Mouse (Mus musculus): ENCODE data around the gene Edem1. TPM values are rescaled to one million over a fixed set of nuclear protein-coding genes. Genes with fewer than 3 reads are reported as not detected.

Gene Edem1
- polyA plus RNA-seq, 1 experiment from 2014 or later: 27.9 TPM

DNA sequence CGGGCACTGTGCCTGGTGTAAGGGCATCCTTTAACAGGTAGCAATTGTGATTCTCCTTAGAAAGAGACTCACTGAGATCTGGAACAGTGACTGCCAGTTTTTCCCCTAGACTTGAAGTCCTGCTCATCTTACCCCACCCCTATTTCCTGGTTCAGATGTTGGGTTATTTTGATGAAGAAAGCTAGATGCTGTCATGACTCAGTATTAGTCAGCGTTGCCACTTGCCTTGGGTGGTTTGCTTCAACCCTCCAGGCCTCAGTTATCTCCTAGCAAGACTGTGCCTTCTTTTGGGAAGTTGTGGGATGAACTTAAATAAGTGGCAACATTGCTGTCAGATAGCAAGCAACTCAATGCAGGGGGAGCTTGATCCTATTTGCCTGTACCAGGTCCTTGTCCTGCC, 66.7 kb downstream of the Edem1 start:
- ATAC-seq (ENCODE audit: low read depth): no peak
- no peak overlapping the region for H3K9ac ChIP-seq (ENCODE audit: low read depth, low read length)
- H3K27ac ChIP-seq (replicated peaks; ENCODE audit: low read depth, low read length): no peak overlapping the region
- H3K4me1 ChIP-seq (ENCODE audit: control insufficient read depth, insufficient read depth, low read length): no peaks in the 10 kb centered on the region
- no peak for DNase-seq (ENCODE audit: low spot score)
- H3K4me3 ChIP-seq (ENCODE audit: low read depth, low read length): no peak overlapping the region
- no peak overlapping the region for H3K4me2 ChIP-seq (ENCODE audit: low read depth, low read length)
- H3K9me3 ChIP-seq (ENCODE audit: control insufficient read depth, low read length): no peaks in the 10 kb centered on the region
- H3K27me3 ChIP-seq (replicated peaks; ENCODE audit: control insufficient read depth, insufficient read depth, low read length): no peaks in the 10 kb centered on the region
- 59% methylated on average over 2 of the region's 2 CpGs for WGBS
- no peaks in the 10 kb centered on the region for H3K36me3 ChIP-seq (ENCODE audit: control insufficient read depth, insufficient read depth, low read length)

DNA sequence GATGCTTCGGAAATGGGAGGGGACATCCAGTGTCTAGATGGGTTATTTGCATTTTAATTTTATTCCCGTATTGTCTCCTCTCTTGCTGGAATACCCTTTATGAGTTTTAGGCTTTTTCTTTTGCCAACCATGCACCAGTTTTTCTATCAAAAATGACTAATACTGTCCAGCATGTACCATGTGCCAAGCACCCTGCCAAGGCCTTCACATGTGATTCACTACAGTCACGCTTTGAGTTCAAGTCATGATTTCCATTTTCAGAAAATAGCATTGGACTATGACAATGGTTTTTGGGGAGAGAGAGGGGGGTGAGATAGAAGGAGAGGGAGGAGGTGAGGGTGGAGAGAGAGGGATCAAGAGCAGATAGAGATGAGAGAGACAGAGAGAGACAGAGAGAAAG, 67.5 kb downstream of the Edem1 start:
- Histone ChIP-seq H3K4me3 (ENCODE audit: low read depth, low read length) (no peak overlapping the region), H3K36me3 (ENCODE audit: control insufficient read depth, insufficient read depth, low read length) (no peaks in the 10 kb centered on the region), H3K27ac (replicated peaks; ENCODE audit: low read depth, low read length) (no peak overlapping the region), H3K4me2 (ENCODE audit: low read depth, low read length) (no peak overlapping the region), H3K4me1 (ENCODE audit: control insufficient read depth, insufficient read depth, low read length) (no peaks in the 10 kb centered on the region), H3K9me3 (ENCODE audit: control insufficient read depth, low read length) (no peaks in the 10 kb centered on the region), H3K27me3 (replicated peaks; ENCODE audit: control insufficient read depth, insufficient read depth, low read length) (no peaks in the 10 kb centered on the region), H3K9ac (ENCODE audit: low read depth, low read length) (no peak overlapping the region)
- WGBS: 87% methylated on average over 3 of the region's 3 CpGs
- DNase-seq (ENCODE audit: low spot score) (no peak), ATAC-seq (ENCODE audit: low read depth) (no peak)

DNA sequence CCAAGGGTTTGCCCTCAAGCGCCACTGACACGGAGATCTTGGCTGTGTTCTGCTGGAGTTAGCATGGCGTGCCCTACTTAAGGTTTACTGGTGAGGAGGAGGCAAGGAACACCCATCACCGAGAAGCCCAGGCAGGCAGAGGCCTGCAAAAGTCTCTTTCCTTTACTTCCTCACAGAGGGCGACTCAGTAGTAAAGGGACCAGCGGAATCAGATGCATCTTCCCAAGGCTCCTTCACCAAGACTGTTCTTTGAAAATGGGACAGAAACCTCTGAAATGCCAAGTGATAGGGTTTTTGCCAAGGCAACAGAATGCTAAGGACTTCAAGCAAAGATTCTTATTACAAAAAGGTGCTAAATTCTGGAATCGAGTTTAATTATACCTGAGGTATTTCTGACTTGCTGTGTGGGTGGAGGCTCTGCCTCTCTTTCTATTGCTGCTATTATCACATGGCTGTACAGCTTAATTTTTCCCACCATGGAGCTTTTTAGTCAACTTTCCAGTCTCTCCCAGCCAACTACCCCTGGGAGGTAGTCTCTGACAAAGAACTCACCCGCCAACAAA, 68.2 kb downstream of the Edem1 start:
- Histone ChIP-seq H3K27ac (replicated peaks; ENCODE audit: low read depth, low read length) (no peak overlapping the region), H3K9me3 (ENCODE audit: control insufficient read depth, low read length) (no peaks in the 10 kb centered on the region), H3K4me2 (ENCODE audit: low read depth, low read length) (no peak overlapping the region), H3K4me1 (ENCODE audit: control insufficient read depth, insufficient read depth, low read length) (no peaks in the 10 kb centered on the region), H3K4me3 (ENCODE audit: low read depth, low read length) (no peak overlapping the region), H3K36me3 (ENCODE audit: control insufficient read depth, insufficient read depth, low read length) (no peaks in the 10 kb centered on the region), H3K27me3 (replicated peaks; ENCODE audit: control insufficient read depth, insufficient read depth, low read length) (no peaks in the 10 kb centered on the region), H3K9ac (ENCODE audit: low read depth, low read length) (no peak overlapping the region)
- ATAC-seq (ENCODE audit: low read depth) (no peak), DNase-seq (ENCODE audit: low spot score) (no peak)
- 80% methylated on average over 8 of the region's 8 CpGs for WGBS

DNA sequence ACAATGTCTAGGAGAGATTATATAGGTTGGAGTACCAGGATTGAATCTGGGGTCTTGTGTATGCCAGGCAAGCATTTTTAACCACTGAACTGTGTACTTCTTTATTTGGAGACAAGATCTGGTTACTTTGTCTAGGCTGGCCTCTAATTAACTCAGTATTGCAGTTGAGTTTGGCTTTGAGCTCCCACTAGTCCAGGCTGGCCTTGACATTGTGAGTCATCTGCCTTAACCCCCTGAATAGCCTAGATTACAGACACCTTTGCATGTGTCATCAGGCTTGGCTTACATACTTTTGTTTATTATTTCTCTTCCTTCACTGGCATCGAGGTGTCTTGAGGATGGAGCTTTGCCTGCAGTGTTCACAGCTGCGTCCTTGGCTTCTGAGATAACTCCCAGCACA, 70.8 kb downstream of the Edem1 start:
- Histone ChIP-seq H3K9me3 (ENCODE audit: control insufficient read depth, low read length) (no peaks in the 10 kb centered on the region), H3K9ac (ENCODE audit: low read depth, low read length) (no peak overlapping the region), H3K4me1 (ENCODE audit: control insufficient read depth, insufficient read depth, low read length) (no peaks in the 10 kb centered on the region), H3K4me3 (ENCODE audit: low read depth, low read length) (no peak overlapping the region), H3K27ac (replicated peaks; ENCODE audit: low read depth, low read length) (no peak overlapping the region), H3K4me2 (ENCODE audit: low read depth, low read length) (no peak overlapping the region), H3K36me3 (ENCODE audit: control insufficient read depth, insufficient read depth, low read length) (no peaks in the 10 kb centered on the region), H3K27me3 (replicated peaks; ENCODE audit: control insufficient read depth, insufficient read depth, low read length) (no peaks in the 10 kb centered on the region)
- WGBS: 68% methylated on average over 2 of the region's 2 CpGs
- DNase-seq (ENCODE audit: low spot score) (no peak), ATAC-seq (ENCODE audit: low read depth) (no peak)

DNA sequence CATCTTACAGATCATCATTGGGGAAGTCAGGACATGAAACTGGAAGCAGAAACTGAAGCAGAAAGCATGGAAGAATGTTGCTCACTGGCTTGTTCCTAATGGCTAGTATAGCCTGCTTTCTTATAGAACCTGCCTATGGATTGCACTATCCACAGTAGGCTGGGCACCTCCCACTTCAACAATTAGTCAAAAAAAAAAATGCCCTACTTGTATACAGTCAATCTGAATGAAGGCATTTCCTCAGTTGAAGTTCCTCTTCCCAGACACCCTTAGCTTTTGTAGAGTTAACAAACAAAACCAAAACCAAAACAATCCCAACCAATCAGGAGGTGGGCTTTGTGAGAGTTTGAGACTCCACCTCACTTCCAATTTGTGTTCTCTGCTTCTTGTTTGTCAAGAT, 73.7 kb downstream of the Edem1 start:
- no peak overlapping the region for H3K9ac ChIP-seq (ENCODE audit: low read depth, low read length)
- H3K27me3 ChIP-seq (replicated peaks; ENCODE audit: control insufficient read depth, insufficient read depth, low read length): no peaks in the 10 kb centered on the region
- no peaks in the 10 kb centered on the region for H3K36me3 ChIP-seq (ENCODE audit: control insufficient read depth, insufficient read depth, low read length)
- no peaks in the 10 kb centered on the region for H3K9me3 ChIP-seq (ENCODE audit: control insufficient read depth, low read length)
- no peak overlapping the region for H3K4me3 ChIP-seq (ENCODE audit: low read depth, low read length)
- ATAC-seq (ENCODE audit: low read depth): no peak
- no peak overlapping the region for H3K4me2 ChIP-seq (ENCODE audit: low read depth, low read length)
- no peak for DNase-seq (ENCODE audit: low spot score)
- H3K27ac ChIP-seq (replicated peaks; ENCODE audit: low read depth, low read length): no peak overlapping the region
- H3K4me1 ChIP-seq (ENCODE audit: control insufficient read depth, insufficient read depth, low read length): no peaks in the 10 kb centered on the region

DNA sequence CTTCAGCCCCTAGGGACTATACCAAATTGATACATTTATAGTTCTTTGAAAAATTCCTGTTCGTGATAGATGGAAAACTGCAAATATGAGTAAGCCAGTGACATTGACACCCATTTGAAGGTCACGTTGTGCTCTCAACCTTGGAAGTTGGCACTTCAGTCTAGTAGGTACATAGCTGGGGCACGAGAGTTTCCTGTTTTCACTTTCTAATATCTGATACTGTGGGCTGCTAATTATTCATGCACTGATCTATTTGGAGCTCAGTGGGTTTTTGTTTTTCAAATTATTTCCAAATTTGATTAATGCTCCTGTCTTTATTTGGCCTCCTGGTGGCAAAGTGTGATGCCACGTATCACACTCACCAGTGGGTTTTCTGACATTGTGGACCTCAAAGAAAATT, 74.8 kb downstream of the Edem1 start:
- H3K27me3 ChIP-seq (replicated peaks; ENCODE audit: control insufficient read depth, insufficient read depth, low read length): no peaks in the 10 kb centered on the region
- H3K4me1 ChIP-seq (ENCODE audit: control insufficient read depth, insufficient read depth, low read length): no peaks in the 10 kb centered on the region
- WGBS: 81% methylated on average over 4 of the region's 4 CpGs
- no peak for ATAC-seq (ENCODE audit: low read depth)
- H3K36me3 ChIP-seq (ENCODE audit: control insufficient read depth, insufficient read depth, low read length): no peaks in the 10 kb centered on the region
- H3K4me3 ChIP-seq (ENCODE audit: low read depth, low read length): no peak overlapping the region
- no peaks in the 10 kb centered on the region for H3K9me3 ChIP-seq (ENCODE audit: control insufficient read depth, low read length)
- no peak overlapping the region for H3K9ac ChIP-seq (ENCODE audit: low read depth, low read length)
- DNase-seq (ENCODE audit: low spot score): no peak
- no peak overlapping the region for H3K27ac ChIP-seq (replicated peaks; ENCODE audit: low read depth, low read length)
- H3K4me2 ChIP-seq (ENCODE audit: low read depth, low read length): no peak overlapping the region

DNA sequence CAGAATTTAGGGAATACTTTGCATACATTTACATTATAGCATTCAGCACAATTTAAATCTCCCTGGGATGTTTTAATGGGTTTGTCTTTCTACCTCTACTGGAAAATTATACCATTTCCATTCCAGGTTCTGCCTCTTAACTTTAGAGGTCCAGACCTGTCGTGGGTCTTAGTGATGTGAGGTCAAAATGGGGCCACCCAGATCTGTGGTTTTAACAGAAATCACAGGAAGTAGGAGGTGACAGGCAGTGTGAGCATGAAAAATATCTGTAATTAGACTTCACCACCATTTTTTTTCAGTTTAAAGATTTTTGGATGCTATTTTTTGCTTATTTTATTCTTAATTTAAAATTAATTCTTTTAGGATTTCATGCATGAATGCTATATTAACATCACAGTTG, 78.1 kb downstream of the Edem1 start:
- Histone ChIP-seq H3K4me2 (ENCODE audit: low read depth, low read length) (no peak overlapping the region), H3K36me3 (ENCODE audit: control insufficient read depth, insufficient read depth, low read length) (no peaks in the 10 kb centered on the region), H3K9ac (ENCODE audit: low read depth, low read length) (no peak overlapping the region), H3K27ac (replicated peaks; ENCODE audit: low read depth, low read length) (no peak overlapping the region), H3K9me3 (ENCODE audit: control insufficient read depth, low read length) (no peaks in the 10 kb centered on the region), H3K27me3 (replicated peaks; ENCODE audit: control insufficient read depth, insufficient read depth, low read length) (no peaks in the 10 kb centered on the region), H3K4me3 (ENCODE audit: low read depth, low read length) (no peak overlapping the region), H3K4me1 (ENCODE audit: control insufficient read depth, insufficient read depth, low read length) (no peaks in the 10 kb centered on the region)
- no peak for ATAC-seq (ENCODE audit: low read depth)
- WGBS: 37% methylated on average over 1 of the region's 1 CpGs
- no peak for DNase-seq (ENCODE audit: low spot score)

Other genes with a start within 250 kb of the Edem1 start
- 17.1 and 20.8 TPM in 2 replicates for gene Bhlhe40, start 168.0 kb upstream of the Edem1 start, polyA plus RNA-seq (2014; fragmentation: Nextera tagmentation; extraction: Ambion mirVana)
- gene Arl8b, start 45.5 kb upstream of the Edem1 start, polyA plus RNA-seq (2014; fragmentation: Nextera tagmentation; extraction: Ambion mirVana): 75.5 and 78.7 TPM in 2 replicates